Mouse (Mus musculus) heart, embryonic 12.5 days (tissue): ENCODE results near the gene Bsg. TPM values are rescaled to one million over a fixed set of nuclear protein-coding genes. Genes with fewer than 3 reads are reported as not detected.
"Not testable (repeated sequence)": the region's sequence is repeated elsewhere in the genome, so short reads cannot be mapped to it uniquely, and the experiment has no call there.

Experiments used
- ATAC-seq: fragments of 200-750 bp; cut with Nextera tagmentation; 2 replicates; pipeline ENCODE4 v1.8.0; 2017; ENCODE audit warnings: moderate TSS enrichment, moderate library complexity; ENCODE audit not compliant: insufficient number of reproducible peaks, low FRiP score
- H3K27ac ChIP-seq: fragments of 300-500 bp; sonication (generic); 2 replicates; pipeline ENCODE4 v1.5.1; 2016; ENCODE audit warnings: mild to moderate bottlenecking, moderate library complexity; ENCODE audit not compliant: poor library complexity, severe bottlenecking
- H3K27me3 ChIP-seq: fragments of 300-500 bp; sonication (generic); replicated peaks from 2 replicates; pipeline ENCODE4 v1.6.1; 2016; ENCODE audit warnings: mild to moderate bottlenecking, moderate library complexity
- H3K36me3 ChIP-seq: fragments of 300-500 bp; sonication (generic); 2 replicates; pipeline ENCODE4 v1.6.1; 2016; ENCODE audit warnings: mild to moderate bottlenecking, moderate library complexity
- H3K4me1 ChIP-seq: fragments of 300-500 bp; sonication (generic); replicated peaks from 2 replicates; pipeline ENCODE4 v1.6.1; 2016; ENCODE audit warnings: mild to moderate bottlenecking
- H3K4me2 ChIP-seq: fragments of 300-500 bp; sonication (generic); 2 replicates; pipeline ENCODE4 v1.6.1; 2016; ENCODE audit warnings: mild to moderate bottlenecking, moderate library complexity
- H3K4me3 ChIP-seq: fragments of 300-500 bp; sonication (generic); 2 replicates; pipeline ENCODE4 v1.5.1; 2016; ENCODE audit warnings: mild to moderate bottlenecking
- H3K9ac ChIP-seq: fragments of 300-500 bp; sonication (generic); 2 replicates; pipeline ENCODE4 v1.6.1; 2016; ENCODE audit warnings: mild to moderate bottlenecking, moderate library complexity
- H3K9me3 ChIP-seq: fragments of 300-500 bp; sonication (generic); replicated peaks from 2 replicates; pipeline ENCODE4 v1.6.1; 2016; ENCODE audit warnings: mild to moderate bottlenecking, moderate library complexity
- WGBS: fragments of 180-500 bp; shearing (Covaris S2); methylation state at CpG from one replicate; pipeline ENCODE4 v1.1.7; 2016; 5-methylcytosine and 5-hydroxymethylcytosine counted together
- polyA plus RNA-seq: library from polyadenylated mRNA; unstranded; fragments of >200 nt; fragmentation: Nextera tagmentation; extraction: Ambion mirVana; gene quantifications from 2 replicates; pipeline ENCODE4 v1.2.1, GENCODE M21; 2016

Bsg gene
- polyA plus RNA-seq, 1 experiment from 2014 or later, result 1,289 TPM

DNA sequence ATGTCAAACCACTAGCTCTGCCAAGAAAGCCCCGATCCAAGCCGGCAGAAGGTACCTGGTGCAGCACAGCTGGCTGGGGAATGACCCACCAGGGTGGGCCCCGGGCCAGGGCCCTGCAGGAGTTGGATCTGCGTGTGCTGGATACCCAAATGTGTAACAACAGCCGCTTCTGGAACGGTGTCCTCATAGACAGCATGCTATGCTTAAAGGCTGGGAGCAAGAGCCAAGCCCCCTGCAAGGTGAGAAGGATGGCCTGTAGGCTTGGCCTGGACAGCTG, 10.0 kb upstream of the Bsg start:
- no peak for ATAC-seq
- Histone ChIP-seq H3K36me3 (peaks cover 4% of the 10 kb centered on the region), H3K4me3 (no peak overlapping the region), H3K9ac (0 out of 2 replicates have a peak overlapping the region, but pooled peaks have one; percentile 10), H3K27me3 (no peaks in the 10 kb centered on the region), H3K9me3 (peaks cover 4% of the 10 kb centered on the region), H3K4me1 (peaks cover 21% of the 10 kb centered on the region), H3K27ac (no peak overlapping the region), H3K4me2 (no peak overlapping the region)
- 81% methylated on average over 6 of the region's 6 CpGs for WGBS

- no peak overlapping the region for H3K9ac ChIP-seq
- peaks cover 22% of the 10 kb centered on the region for H3K4me1 ChIP-seq
- WGBS, result 57% methylated on average over 13 of the region's 13 CpGs
- ATAC-seq, result 0 out of 2 replicates have a peak, but pooled peaks have one; percentile 20
- 0 out of 2 replicates have a peak, but pooled peaks cover 3% of the 10 kb centered on the region for H3K36me3 ChIP-seq
- H3K27ac ChIP-seq, result peak overlapping the region; percentile 79
- peaks cover 4% of the 10 kb centered on the region for H3K9me3 ChIP-seq
- H3K4me2 ChIP-seq, result peak overlapping the region; percentile 22; the same call in 1 of the 2 replicates
- no peak overlapping the region for H3K4me3 ChIP-seq
- no peaks in the 10 kb centered on the region for H3K27me3 ChIP-seq
These were observed 8.8 kb upstream of the Bsg start for GRCm38 (mm10) chr10:79695231-79696128.

- H3K9me3 ChIP-seq, result peaks cover 4% of the 10 kb centered on the region
- no peak; the same call in 1 of the 2 replicates for ATAC-seq
- H3K4me2 ChIP-seq, result peak overlapping the region; percentile 22
- no peaks in the 10 kb centered on the region for H3K27me3 ChIP-seq
- H3K4me1 ChIP-seq, result peaks cover 29% of the 10 kb centered on the region
- peak overlapping the region; percentile 79 for H3K27ac ChIP-seq
- H3K36me3 ChIP-seq, result 0 out of 2 replicates have a peak, but pooled peaks cover 3% of the 10 kb centered on the region
- 31% methylated on average over 9 of the region's 9 CpGs for WGBS
- H3K4me3 ChIP-seq, result no peak overlapping the region
- peak overlapping the region; percentile 11; the same call in 1 of the 2 replicates for H3K9ac ChIP-seq
These were observed 8.1 kb upstream of the Bsg start for GRCm38 (mm10) chr10:79696129-79696651.

- Histone ChIP-seq H3K27ac (no peak overlapping the region), H3K36me3 (no peaks in the 10 kb centered on the region), H3K4me1 (peaks cover 38% of the 10 kb centered on the region), H3K9ac (no peak overlapping the region), H3K4me3 (no peak overlapping the region), H3K4me2 (no peak overlapping the region), H3K27me3 (no peaks in the 10 kb centered on the region), H3K9me3 (no peaks in the 10 kb centered on the region)
- WGBS, result 76% methylated on average over 6 of the region's 6 CpGs
- no peak for ATAC-seq
These were observed 6.4 kb upstream of the Bsg start for GRCm38 (mm10) chr10:79697916-79698315.

GRCm38 (mm10) chr10:79698459-79698858, 5.8 kb upstream of the Bsg start:
- no peaks in the 10 kb centered on the region for H3K36me3 ChIP-seq
- 91% methylated on average over 6 of the region's 6 CpGs for WGBS
- H3K4me2 ChIP-seq, result no peak overlapping the region
- no peak overlapping the region for H3K4me3 ChIP-seq
- ATAC-seq, result no peak
- no peaks in the 10 kb centered on the region for H3K9me3 ChIP-seq
- no peak overlapping the region for H3K9ac ChIP-seq
- H3K27me3 ChIP-seq, result no peaks in the 10 kb centered on the region
- peaks cover 38% of the 10 kb centered on the region for H3K4me1 ChIP-seq
- no peak overlapping the region for H3K27ac ChIP-seq

DNA sequence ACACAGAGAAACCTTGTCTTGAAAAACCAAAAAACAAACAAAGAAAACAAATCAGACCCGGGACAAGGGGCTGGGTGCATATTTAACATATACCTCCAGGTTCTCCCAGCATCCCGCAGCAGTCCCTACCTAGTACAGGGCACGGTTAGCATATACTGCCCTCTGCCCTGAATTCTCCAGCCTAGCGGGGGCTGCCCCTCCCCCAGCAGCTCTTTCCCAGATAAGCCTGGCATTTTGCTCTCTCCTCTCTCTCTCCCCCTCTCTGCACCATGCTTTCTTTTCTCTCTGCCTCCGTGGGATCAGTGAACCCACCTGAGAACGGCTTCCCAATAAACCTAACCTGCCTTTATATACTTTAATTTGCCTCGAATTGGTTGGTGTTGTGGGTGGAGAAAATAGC, 3.6 kb upstream of the Bsg start:
- peak overlapping the region; percentile 34 for H3K4me2 ChIP-seq
- no peaks in the 10 kb centered on the region for H3K27me3 ChIP-seq
- H3K4me1 ChIP-seq, result peaks cover 36% of the 10 kb centered on the region
- no peak overlapping the region for H3K4me3 ChIP-seq
- no peak for ATAC-seq
- WGBS, result 25% methylated on average over 7 of the region's 7 CpGs
- peak overlapping the region; percentile 62 for H3K27ac ChIP-seq
- no peaks in the 10 kb centered on the region for H3K36me3 ChIP-seq
- no peak overlapping the region for H3K9ac ChIP-seq
- no peaks in the 10 kb centered on the region for H3K9me3 ChIP-seq

GRCm38 (mm10) chr10:79701443-79702129, 2.7 kb upstream of the Bsg start:
- Histone ChIP-seq H3K4me1 (peaks cover 36% of the 10 kb centered on the region), H3K36me3 (peaks cover 5% of the 10 kb centered on the region; the same call in 1 of the 2 replicates), H3K27ac (peak overlapping the region; percentile 62), H3K27me3 (no peaks in the 10 kb centered on the region), H3K9me3 (no peaks in the 10 kb centered on the region), H3K9ac (peak overlapping the region; percentile 42; the same call in 1 of the 2 replicates), H3K4me3 (no peak overlapping the region), H3K4me2 (peak overlapping the region; percentile 10; the same call in 1 of the 2 replicates)
- no peak for ATAC-seq
- 44% methylated on average over 10 of the region's 10 CpGs for WGBS

GRCm38 (mm10) chr10:79702970-79703369, 1.3 kb upstream of the Bsg start:
- H3K9me3 ChIP-seq, ATAC-seq, H3K27me3 ChIP-seq, H3K4me3 ChIP-seq, H3K9ac ChIP-seq, H3K27ac ChIP-seq, H3K4me2 ChIP-seq: not testable (repeated sequence)
- 88% methylated on average over 4 of the region's 4 CpGs for WGBS
- Histone ChIP-seq H3K36me3 (peaks cover 15% of the 10 kb centered on the region), H3K4me1 (peaks cover 47% of the 10 kb centered on the region)

DNA sequence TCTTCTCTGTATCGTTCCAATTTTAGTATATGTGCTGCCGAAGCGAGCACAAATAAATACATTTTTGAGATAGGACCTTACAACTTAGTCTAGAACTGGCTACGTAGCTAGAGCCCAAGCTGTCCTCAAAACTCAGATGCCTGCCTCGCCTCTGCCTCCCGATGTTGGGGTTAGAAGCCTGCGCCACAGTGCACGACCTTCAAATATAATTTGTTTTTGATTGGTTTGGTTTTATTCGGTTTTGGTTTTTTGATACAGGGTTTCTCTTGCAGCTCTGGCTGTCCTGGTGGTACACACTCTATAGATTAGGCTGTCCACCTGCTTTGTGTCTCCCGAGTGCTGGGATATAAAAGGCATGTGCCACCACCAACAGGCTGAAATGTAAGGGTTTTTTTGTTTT, 750 bp upstream of the Bsg start:
- peaks cover 16% of the 10 kb centered on the region for H3K36me3 ChIP-seq
- H3K27ac ChIP-seq, result peak overlapping the region; percentile 86; the same call in 1 of the 2 replicates
- H3K4me2 ChIP-seq, result peak overlapping the region; percentile 98
- peak overlapping the region; percentile 96; the same call in 1 of the 2 replicates for H3K9ac ChIP-seq
- ATAC-seq, result no peak
- peak overlapping the region; percentile 75 for H3K4me3 ChIP-seq
- 76% methylated on average over 10 of the region's 10 CpGs for WGBS
- H3K4me1 ChIP-seq, result peaks cover 53% of the 10 kb centered on the region
- no peaks in the 10 kb centered on the region for H3K9me3 ChIP-seq
- H3K27me3 ChIP-seq, result no peaks in the 10 kb centered on the region

DNA sequence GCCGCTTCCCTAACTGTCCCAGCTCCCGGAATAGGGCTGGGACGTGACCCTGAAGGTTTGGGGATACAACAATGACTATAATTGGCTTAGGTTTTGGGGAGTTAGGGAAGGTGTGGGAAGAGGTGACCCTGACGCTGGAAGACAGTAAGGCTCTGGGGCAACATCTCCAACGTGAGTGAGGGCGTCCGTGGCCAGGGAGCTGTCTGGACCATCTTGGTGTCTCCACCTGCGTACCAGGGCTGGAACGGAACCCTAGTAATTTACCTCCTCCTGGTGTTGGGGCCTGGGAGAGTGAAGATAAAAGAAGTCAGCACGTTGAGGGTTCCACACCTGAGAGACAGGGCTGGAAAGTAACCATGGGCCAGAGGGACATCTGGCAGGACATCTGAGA, 674 bp downstream of the Bsg start:
- Histone ChIP-seq H3K9ac (peak overlapping the region; percentile 96), H3K4me2 (peak overlapping the region; percentile 98), H3K4me3 (peak overlapping the region; percentile 75), H3K27me3 (no peaks in the 10 kb centered on the region), H3K4me1 (peaks cover 67% of the 10 kb centered on the region), H3K9me3 (no peaks in the 10 kb centered on the region), H3K36me3 (peaks cover 31% of the 10 kb centered on the region), H3K27ac (peak overlapping the region; percentile 86)
- no peak for ATAC-seq
- WGBS, result 4% methylated on average over 10 of the region's 10 CpGs

DNA sequence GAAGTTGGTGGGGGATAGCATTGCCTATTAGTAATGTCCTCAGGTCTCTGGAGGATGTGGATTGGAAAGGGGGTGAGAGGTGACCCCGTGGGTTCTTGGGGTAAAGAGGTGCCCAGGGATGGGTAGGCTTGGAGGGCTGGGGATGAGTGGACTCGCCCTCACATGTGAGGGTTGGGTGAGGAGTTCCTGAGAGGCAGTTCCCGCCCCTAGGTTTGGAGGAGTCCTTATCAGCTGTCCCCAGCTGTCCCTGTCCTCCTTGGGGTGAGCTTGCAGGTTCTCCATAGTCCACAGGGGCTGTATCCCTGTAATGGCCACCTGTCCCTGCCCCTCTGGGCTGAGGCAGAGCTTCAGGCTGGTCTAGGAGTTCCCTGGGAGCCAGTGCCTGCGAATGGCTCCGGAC, 1.7 kb downstream of the Bsg start:
- H3K4me3 ChIP-seq, result peak overlapping the region; percentile 75
- no peaks in the 10 kb centered on the region for H3K27me3 ChIP-seq
- peaks cover 69% of the 10 kb centered on the region for H3K4me1 ChIP-seq
- no peaks in the 10 kb centered on the region for H3K9me3 ChIP-seq
- H3K27ac ChIP-seq, result peak overlapping the region; percentile 86
- peaks cover 41% of the 10 kb centered on the region for H3K36me3 ChIP-seq
- peak; percentile 73 for ATAC-seq
- WGBS, result 41% methylated on average over 5 of the region's 5 CpGs
- H3K9ac ChIP-seq, result peak overlapping the region; percentile 96
- peak overlapping the region; percentile 98 for H3K4me2 ChIP-seq
